Mouse (Mus musculus): ENCODE results near the gene 4930524J08Rik. TPM values are rescaled to one million over a fixed set of nuclear protein-coding genes. Genes with fewer than 3 reads are reported as not detected.

The 4930524J08Rik gene
- polyA plus RNA-seq, 1 experiment from 2014 or later, result 1.1 TPM

DNA sequence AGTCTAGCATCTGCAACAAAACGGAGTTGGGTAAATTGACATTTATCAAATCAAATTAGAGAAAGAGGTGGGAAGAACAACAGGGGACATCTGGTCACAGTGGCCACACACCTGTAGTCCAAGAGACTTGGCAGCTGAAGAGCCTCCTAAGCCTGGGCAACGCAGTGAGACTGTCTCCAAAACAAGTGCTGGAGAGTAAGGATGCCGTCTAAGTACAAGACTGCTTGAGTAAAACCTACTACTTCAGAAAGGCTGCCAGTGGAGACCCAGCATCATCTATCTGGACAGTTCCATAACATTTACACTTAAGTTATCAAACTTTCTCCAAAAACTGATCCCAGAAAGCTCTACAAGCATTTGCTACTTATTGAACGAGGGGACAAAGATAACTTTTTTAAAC lies 3.8 kb upstream of the 4930524J08Rik start:
- WGBS, result 32% methylated on average over 4 of the region's 4 CpGs
- H3K4me3 ChIP-seq, result peak overlapping the region; percentile 28
- H3K9ac ChIP-seq, result peak overlapping the region; percentile 47
- peaks cover 17% of the 10 kb centered on the region for H3K36me3 ChIP-seq
- peak overlapping the region; percentile 81 for H3K4me2 ChIP-seq
- H3K27me3 ChIP-seq (replicated peaks), result no peaks in the 10 kb centered on the region
- no peak overlapping the region for H3K27ac ChIP-seq (replicated peaks)
- ATAC-seq (ENCODE audit: extremely low read depth, insufficient number of reproducible peaks, low FRiP score, low TSS enrichment), result no peak
- H3K9me3 ChIP-seq, result no peaks in the 10 kb centered on the region
- H3K4me1 ChIP-seq, result peaks cover 42% of the 10 kb centered on the region

DNA sequence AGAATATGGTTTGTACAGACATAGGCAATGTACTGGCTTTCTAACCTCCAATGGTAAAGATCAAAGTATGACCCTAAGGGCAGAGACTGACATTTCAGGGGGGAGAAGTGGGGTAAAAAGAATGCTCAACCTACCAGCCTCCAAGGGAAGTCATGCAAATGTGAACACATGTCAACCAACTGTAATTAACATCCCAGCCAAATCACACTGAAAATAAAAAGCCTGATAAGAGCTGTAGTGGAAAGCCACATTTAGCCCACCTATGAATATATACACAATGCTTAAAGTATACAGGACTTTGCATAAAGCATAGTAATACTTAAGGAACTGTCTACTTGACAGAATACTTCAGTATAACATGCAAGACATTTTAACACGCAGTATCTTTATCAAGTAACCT lies 3.1 kb upstream of the 4930524J08Rik start:
- Histone ChIP-seq H3K4me1 (peaks cover 45% of the 10 kb centered on the region), H3K9ac (peak overlapping the region; percentile 73), H3K9me3 (no peaks in the 10 kb centered on the region), H3K36me3 (peaks cover 13% of the 10 kb centered on the region), H3K4me3 (peak overlapping the region; percentile 94), H3K4me2 (peak overlapping the region; percentile 81), H3K27me3 (replicated peaks) (no peaks in the 10 kb centered on the region), H3K27ac (replicated peaks) (no peak overlapping the region)
- WGBS, result 50% methylated on average over 1 of the region's 1 CpGs
- no peak for ATAC-seq (ENCODE audit: extremely low read depth, insufficient number of reproducible peaks, low FRiP score, low TSS enrichment)

DNA sequence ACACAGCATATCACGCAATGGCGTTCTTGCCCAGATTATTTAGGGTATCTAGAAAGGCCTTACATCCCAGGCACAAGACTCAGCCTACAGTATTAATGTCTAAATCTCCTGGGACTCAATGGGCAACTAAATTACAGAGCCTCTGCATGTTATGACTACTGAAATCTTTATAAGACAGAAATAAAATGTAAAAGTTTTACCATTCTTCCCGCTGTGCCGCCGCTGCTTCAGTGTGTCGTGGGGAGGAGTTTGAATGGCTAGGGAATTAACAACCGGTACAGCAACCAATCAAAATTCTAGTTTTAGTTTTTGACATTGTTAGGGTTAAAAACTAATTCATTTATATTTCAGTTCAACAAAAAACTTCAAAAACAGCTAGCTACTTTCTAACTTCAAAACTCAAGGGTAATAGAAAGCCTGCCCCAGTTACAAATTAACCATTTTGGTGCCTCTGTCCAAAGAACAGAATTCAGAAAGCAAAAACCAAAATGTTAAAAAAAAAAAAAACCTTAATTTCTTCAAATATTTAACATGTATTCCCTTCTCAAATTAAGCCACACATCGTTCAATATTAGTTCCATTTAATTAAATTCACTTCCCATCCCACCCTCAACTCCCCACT lies 2.4 kb upstream of the 4930524J08Rik start:
- Histone ChIP-seq H3K27me3 (replicated peaks) (no peaks in the 10 kb centered on the region), H3K4me3 (peak overlapping the region; percentile 94), H3K4me1 (peaks cover 45% of the 10 kb centered on the region), H3K9me3 (no peaks in the 10 kb centered on the region), H3K27ac (replicated peaks) (no peak overlapping the region), H3K9ac (peak overlapping the region; percentile 99), H3K36me3 (peaks cover 12% of the 10 kb centered on the region; the same call in 1 of the 2 replicates), H3K4me2 (peak overlapping the region; percentile 81)
- ATAC-seq (ENCODE audit: extremely low read depth, insufficient number of reproducible peaks, low FRiP score, low TSS enrichment), result no peak
- WGBS, result 6% methylated on average over 8 of the region's 8 CpGs

DNA sequence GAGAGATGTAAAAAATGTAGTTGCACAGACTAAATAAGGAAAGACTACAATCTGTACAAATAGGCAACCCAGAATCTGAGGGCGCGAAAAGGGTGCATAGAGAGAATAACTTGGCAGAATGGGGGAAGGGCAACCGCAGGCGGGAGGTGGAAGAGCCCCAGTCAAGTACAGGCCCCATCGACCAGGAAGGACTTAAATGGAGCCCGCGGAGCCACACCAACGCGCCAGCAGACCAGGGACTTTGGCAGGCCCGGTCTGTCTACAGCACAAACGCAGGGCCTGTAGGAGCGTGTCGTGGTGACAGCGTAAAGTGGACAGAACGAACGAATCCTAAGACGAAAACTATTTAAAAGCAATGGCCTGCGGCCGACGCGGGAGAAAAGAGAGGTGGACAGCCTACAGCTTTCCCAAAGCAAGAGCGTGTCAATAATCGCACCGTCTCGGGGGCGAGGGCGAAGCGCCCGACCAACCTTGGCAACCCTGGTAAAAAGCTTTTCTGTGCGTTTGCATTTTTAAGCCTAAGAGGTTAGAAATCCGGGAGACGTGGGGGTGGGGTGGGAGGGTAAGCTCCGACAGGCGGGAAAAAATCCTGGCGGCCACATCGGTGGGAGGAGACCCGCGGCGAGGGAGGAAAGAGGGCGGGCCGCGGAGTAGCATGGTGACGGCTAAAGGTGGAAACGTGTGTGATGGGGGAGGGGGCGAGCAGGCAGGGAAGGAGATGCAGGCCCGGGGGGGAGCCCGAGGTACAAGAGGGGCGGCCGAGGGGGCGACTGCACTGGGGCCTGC lies 1.2 kb upstream of the 4930524J08Rik start:
- Histone ChIP-seq H3K27me3 (replicated peaks) (no peaks in the 10 kb centered on the region), H3K9me3 (no peaks in the 10 kb centered on the region), H3K27ac (replicated peaks) (peak overlapping the region; percentile 100), H3K9ac (peak overlapping the region; percentile 99), H3K36me3 (peaks cover 11% of the 10 kb centered on the region; the same call in 1 of the 2 replicates), H3K4me3 (peak overlapping the region; percentile 94), H3K4me2 (peak overlapping the region; percentile 81), H3K4me1 (peaks cover 42% of the 10 kb centered on the region)
- ATAC-seq (ENCODE audit: extremely low read depth, insufficient number of reproducible peaks, low FRiP score, low TSS enrichment), result peak; percentile 23; the same call in 1 of the 2 replicates
- WGBS, result under 1% methylated on average over 40 of the region's 50 CpGs

DNA sequence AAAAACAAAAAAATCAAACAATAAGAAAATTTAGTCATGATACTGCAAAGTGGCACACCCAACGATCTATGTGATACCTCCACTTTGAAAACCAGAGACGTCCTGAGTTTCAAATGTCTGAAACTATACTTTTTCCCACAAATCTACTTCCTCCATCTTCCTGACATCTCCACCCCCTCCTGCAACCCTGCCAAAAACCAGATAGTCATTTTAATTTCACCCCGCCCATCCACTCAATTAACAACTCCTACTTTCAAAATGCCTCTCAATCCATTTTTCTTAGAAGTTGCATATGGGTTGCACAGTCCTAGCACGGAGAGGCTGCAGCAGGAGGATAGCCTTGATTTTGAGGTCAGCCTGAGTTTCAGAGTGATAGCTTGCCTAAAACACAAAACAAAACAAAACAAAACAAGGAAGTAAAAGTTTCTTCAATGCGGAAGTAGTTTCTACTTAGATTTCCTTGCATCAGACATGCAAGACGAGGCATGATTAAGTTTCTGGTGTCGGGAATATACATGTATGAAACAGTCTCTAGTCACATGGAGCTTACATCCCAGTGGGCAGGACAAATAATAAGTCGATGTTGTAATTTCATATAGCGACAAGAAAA lies 4.7 kb downstream of the 4930524J08Rik start:
- peaks cover 7% of the 10 kb centered on the region for H3K4me1 ChIP-seq
- WGBS, result 81% methylated on average over 9 of the region's 9 CpGs
- ATAC-seq (ENCODE audit: extremely low read depth, insufficient number of reproducible peaks, low FRiP score, low TSS enrichment), result no peak
- no peaks in the 10 kb centered on the region for H3K9me3 ChIP-seq
- H3K36me3 ChIP-seq, result 0 out of 2 replicates have a peak, but pooled peaks cover 3% of the 10 kb centered on the region
- no peak overlapping the region for H3K9ac ChIP-seq
- no peak overlapping the region for H3K4me2 ChIP-seq
- no peak overlapping the region for H3K4me3 ChIP-seq
- no peaks in the 10 kb centered on the region for H3K27me3 ChIP-seq (replicated peaks)
- no peak overlapping the region for H3K27ac ChIP-seq (replicated peaks)

DNA sequence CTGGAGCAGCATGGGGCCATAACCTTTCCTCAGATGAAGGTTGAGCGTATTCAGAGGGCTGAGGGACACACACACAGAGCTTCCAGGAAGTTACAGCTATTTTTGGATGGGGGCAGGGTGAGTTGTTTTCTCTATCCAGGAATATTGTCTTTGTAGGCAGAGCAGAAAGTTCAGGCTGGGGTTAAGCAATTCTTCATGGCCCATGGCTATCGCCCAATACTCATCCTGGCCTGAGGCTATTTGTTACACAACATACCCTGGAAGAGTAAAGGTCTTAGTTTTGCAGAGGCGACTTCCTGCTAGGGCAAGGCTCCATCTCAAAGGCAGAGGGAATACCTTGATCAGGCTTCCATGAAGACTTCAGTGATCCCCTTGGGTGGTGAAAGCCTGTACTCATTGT lies 15.3 kb downstream of the 4930524J08Rik start:
- Histone ChIP-seq H3K36me3 (no peaks in the 10 kb centered on the region), H3K27ac (replicated peaks) (no peak overlapping the region), H3K27me3 (replicated peaks) (no peaks in the 10 kb centered on the region), H3K4me2 (no peak overlapping the region), H3K4me1 (no peaks in the 10 kb centered on the region), H3K4me3 (no peak overlapping the region), H3K9ac (no peak overlapping the region), H3K9me3 (peaks cover 9% of the 10 kb centered on the region)
- 71% methylated on average over 3 of the region's 3 CpGs for WGBS
- ATAC-seq (ENCODE audit: extremely low read depth, insufficient number of reproducible peaks, low FRiP score, low TSS enrichment), result no peak

DNA sequence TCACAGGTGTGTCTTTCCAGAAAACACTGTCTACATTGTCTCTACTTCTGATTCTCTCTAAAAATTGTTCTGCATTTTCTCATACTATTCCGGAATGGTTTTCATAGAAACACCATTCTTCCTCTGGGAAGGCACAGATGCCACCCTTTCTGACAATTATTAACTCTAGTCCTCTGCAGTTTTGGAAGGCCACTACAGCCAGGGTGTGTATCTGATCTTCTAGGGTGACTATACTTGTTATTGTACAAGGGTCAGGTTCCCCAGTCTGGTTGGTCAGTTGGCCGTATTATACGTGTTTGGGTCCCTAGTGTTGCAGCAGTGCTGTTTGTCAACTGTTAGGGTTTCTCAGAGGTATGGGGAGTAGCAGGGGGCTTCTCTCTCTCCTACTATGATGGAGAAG lies 15.8 kb downstream of the 4930524J08Rik start:
- H3K4me2 ChIP-seq, result no peak overlapping the region
- no peak overlapping the region for H3K4me3 ChIP-seq
- no peak overlapping the region for H3K27ac ChIP-seq (replicated peaks)
- H3K36me3 ChIP-seq, result no peaks in the 10 kb centered on the region
- no peak overlapping the region for H3K9ac ChIP-seq
- no peak for ATAC-seq (ENCODE audit: extremely low read depth, insufficient number of reproducible peaks, low FRiP score, low TSS enrichment)
- no peaks in the 10 kb centered on the region for H3K4me1 ChIP-seq
- 89% methylated on average over 3 of the region's 3 CpGs for WGBS
- peaks cover 9% of the 10 kb centered on the region for H3K9me3 ChIP-seq
- no peaks in the 10 kb centered on the region for H3K27me3 ChIP-seq (replicated peaks)

DNA sequence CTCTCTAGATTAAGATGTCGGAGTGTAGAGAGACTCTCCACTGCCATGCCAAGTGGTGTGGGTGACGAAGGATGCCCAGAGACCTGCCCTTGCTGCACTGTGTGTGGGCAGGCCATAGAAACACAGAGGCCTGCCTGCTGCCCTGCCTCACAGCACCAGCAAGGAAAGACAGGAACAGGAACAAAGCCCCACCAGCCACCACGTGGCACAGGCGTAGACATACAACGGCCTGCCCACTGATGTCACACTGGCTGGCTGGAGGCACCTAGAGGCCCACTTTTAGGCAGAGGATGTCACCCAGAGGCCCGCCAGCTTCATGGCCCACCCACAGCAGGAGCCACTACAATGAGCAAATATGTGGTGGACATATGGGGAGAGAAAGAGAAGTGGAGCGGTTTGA lies 21.2 kb downstream of the 4930524J08Rik start:
- peaks cover 12% of the 10 kb centered on the region for H3K4me1 ChIP-seq
- H3K4me3 ChIP-seq, result no peak overlapping the region
- H3K9me3 ChIP-seq, result peaks cover 9% of the 10 kb centered on the region
- H3K4me2 ChIP-seq, result no peak overlapping the region
- ATAC-seq (ENCODE audit: extremely low read depth, insufficient number of reproducible peaks, low FRiP score, low TSS enrichment), result no peak
- WGBS, result 73% methylated on average over 7 of the region's 7 CpGs
- H3K9ac ChIP-seq, result no peak overlapping the region
- no peak overlapping the region for H3K27ac ChIP-seq (replicated peaks)
- 0 out of 2 replicates have a peak, but pooled peaks cover 3% of the 10 kb centered on the region for H3K27me3 ChIP-seq (replicated peaks)
- no peaks in the 10 kb centered on the region for H3K36me3 ChIP-seq

DNA sequence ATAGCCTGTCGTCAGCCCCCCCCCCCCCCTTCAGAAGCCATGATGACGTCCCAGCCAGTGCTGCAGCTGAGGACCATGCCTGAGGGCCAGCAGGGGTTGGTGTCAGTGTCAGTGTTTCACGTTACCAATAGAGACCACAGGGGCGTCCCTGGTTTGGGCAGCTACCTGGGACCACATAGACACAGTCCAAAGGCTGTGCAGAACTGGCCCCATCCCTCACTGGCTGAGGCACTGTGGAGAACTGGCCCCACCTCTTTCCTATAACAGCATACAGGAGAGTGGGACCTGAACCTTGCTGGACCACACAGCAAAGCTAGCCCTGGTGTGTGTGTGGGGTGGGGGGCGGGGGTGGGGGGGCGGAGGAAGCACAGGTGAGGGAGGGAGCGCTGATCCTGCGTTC lies 21.6 kb downstream of the 4930524J08Rik start:
- Histone ChIP-seq H3K27ac (replicated peaks) (no peak overlapping the region), H3K27me3 (replicated peaks) (0 out of 2 replicates have a peak, but pooled peaks cover 3% of the 10 kb centered on the region), H3K9me3 (peaks cover 9% of the 10 kb centered on the region), H3K4me2 (no peak overlapping the region), H3K4me3 (no peak overlapping the region), H3K36me3 (no peaks in the 10 kb centered on the region), H3K9ac (no peak overlapping the region), H3K4me1 (peaks cover 17% of the 10 kb centered on the region)
- 43% methylated on average over 8 of the region's 8 CpGs for WGBS
- ATAC-seq (ENCODE audit: extremely low read depth, insufficient number of reproducible peaks, low FRiP score, low TSS enrichment), result no peak

DNA sequence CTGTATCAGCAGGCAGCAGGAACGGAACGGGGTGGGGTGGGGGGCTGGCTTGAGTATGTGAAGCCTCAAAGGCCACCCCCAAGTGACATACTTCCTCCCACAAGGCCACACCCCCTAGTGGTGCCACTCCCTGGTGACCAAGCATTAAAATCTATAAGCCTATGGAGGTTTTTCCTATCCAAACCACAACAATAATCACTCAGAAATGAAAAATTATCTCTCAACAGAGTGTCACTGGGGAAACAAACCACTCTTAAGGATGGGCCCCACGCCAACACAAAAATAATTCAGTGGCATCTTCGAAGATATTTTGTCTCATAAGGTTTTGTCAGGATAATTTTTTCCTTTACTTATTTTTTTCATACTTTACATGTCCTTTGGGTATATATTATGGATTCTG lies 25.0 kb downstream of the 4930524J08Rik start:
- 0 out of 2 replicates have a peak, but pooled peaks cover 3% of the 10 kb centered on the region for H3K27me3 ChIP-seq (replicated peaks)
- no peak overlapping the region for H3K27ac ChIP-seq (replicated peaks)
- ATAC-seq (ENCODE audit: extremely low read depth, insufficient number of reproducible peaks, low FRiP score, low TSS enrichment), result no peak
- no peaks in the 10 kb centered on the region for H3K36me3 ChIP-seq
- H3K9ac ChIP-seq, result no peak overlapping the region
- 73% methylated on average over 4 of the region's 4 CpGs for WGBS
- H3K4me1 ChIP-seq, result peaks cover 30% of the 10 kb centered on the region
- H3K4me2 ChIP-seq, result no peak overlapping the region
- H3K4me3 ChIP-seq, result no peak overlapping the region
- no peaks in the 10 kb centered on the region for H3K9me3 ChIP-seq

DNA sequence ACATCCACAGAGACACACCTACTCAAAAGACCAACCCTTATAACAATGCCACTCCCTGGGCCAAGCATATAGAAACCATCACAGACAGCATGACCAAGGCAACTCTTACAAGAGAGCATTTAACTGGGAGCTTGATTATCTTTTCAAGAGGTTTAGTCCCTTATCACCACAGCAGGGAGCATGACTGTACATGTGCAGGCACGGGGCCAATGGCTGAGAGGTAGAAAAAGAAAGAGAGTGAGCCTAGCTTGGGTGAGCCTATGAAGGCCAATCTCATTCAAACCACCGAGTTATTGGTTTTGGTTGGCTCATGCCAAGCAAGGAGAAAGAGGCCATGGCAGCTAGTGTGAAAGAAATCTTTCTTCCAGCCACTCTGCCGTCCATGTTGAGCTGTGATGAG lies 26.6 kb downstream of the 4930524J08Rik start:
- 30% methylated on average over 3 of the region's 3 CpGs for WGBS

More for the DNA sequence above, 26.6 kb downstream of the 4930524J08Rik start:
- Histone ChIP-seq H3K27ac (replicated peaks) (no peak overlapping the region), H3K4me2 (no peak overlapping the region), H3K9me3 (no peaks in the 10 kb centered on the region), H3K4me3 (no peak overlapping the region), H3K27me3 (replicated peaks) (0 out of 2 replicates have a peak, but pooled peaks cover 3% of the 10 kb centered on the region), H3K4me1 (peaks cover 27% of the 10 kb centered on the region), H3K36me3 (no peaks in the 10 kb centered on the region), H3K9ac (no peak overlapping the region)
- ATAC-seq (ENCODE audit: extremely low read depth, insufficient number of reproducible peaks, low FRiP score, low TSS enrichment), result no peak
